Mouse (Mus musculus): ENCODE data around the gene Map4k5. TPM values are rescaled to one million over a fixed set of nuclear protein-coding genes. Genes with fewer than 3 reads are reported as not detected.

The Map4k5 gene
- total RNA-seq, 1 experiment from 2014 or later = 26.6 TPM

DNA sequence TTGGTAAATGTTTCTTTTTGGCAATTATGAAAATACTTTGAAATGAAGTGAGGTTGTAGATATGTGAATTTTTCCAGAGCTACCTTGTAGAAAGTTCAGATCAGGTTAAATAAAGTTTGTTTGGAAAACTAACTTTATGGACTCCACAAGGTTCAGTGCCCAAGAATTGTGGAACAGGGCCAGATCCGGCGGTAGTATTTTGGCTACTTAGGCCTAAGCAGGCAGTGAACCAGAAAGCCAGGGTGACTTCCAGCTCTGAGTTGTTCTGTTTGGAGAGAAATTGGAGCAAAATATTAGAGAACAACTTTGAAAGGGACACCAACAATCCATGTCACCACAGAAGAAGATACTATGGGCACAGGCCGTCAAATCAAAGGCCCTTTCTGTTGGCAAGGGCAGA, 96.7 kb downstream of the Map4k5 start:
- ATAC-seq (replicated peaks; ENCODE audit: low read depth, poor library complexity, severe bottlenecking) = no peak

DNA sequence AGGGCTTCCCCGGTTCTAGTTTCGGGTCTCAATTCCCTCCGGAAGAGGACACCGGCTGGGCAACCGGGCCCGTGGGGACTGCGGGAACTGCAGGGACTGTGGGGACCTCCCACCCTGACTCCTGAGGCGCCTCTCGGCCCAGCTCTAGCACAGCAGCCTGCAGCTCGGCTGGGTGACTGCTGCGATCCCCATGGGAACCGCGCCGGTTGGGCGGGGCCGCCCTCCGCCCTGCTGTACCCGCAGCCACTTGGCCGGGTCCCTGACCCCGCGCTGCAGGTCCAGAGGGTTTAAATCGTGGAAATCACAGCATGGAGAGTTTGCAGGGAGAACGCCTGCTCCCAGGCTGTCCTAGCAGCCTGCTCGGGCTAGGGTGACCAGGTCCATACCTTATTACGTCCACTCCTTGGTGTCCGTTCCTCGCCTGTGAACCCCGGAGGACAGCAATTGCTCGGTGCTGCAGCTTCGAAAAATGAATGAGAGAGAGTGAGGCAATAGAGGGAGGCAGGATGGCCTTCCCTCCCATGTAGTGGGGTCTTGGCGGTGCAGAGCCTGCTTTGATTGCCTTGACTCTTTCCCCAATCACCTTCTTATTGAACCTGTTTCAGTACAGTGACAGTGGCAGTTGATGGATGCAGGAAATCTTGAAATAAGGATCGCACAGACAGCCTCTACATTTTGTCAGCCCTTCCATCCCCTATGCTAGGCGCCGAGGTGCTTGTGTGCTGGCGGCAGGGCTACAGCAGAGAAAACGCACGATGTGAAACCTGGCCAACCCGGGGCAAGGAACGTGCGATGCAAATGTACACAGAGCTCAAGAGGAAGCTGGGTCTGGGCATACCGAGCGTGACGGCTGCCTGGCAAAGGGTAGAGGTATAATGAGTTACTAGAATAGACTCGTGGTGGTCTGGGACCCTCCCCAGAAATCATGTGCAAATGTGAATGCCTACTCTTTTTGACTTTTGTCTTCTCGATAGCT, 102.2 kb downstream of the Map4k5 start, which contains the start of gene Cdkl1:
Gene Cdkl1 (minus strand): TSS at position 738 of the 976 bp plus-strand sequence.
- peak; percentile 92 for ATAC-seq (replicated peaks; ENCODE audit: low read depth, poor library complexity, severe bottlenecking)

DNA sequence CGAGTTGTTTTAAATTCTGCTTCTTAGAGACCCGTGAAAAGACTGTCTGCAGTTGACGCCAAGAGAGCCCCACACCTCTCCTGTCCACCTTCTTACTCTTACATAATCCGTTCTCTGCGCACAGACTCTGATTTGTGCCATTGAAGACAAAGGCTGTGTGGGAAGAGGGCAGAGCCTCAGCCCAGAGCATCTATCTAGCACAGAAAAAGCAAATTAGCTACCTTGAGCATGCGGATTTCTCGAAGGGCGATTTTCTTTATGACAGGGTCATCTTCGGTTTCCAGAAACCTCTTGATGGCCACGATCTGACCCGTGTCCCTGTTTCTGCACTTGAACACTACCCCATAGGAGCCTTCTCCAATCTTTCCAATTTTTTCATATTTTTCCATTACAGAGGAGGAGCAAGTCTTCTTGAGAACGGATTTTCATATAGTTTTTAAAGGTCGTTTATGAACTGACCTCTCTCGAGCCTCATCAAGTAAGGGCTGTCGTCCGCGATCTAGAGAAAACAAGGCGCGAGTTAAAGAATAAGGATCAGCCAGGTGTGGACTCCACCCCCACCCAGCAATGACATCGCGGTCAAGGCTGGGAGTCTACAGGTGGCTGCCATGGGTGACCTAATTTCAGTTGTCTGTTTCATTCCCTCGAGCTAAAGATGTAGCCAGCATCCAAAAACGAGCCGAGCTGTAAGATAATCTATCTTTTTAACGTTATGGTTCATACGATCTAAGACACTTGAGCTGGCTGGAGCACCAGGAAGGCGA, 103.1 kb downstream of the Map4k5 start:
- no peak for ATAC-seq (replicated peaks; ENCODE audit: low read depth, poor library complexity, severe bottlenecking)

DNA sequence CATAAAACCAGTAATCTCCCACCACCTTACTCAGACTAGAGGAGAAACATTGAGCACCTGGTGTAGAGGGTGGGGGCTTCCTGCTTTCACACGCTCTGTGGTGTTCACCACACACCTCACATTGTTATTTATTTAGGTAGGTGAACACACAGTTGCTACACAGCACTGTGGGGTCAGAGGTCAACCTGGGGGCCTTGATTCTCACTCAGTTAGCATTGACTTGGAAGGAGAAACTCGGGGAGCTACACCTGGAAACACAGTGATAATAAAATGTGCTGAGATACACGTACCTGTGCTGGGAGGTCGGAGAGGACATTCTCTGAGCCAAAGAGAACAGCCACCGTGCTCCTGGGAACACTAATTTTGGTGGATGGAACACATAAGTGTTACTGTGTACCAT, 104.6 kb downstream of the Map4k5 start:
- no peak for ATAC-seq (replicated peaks; ENCODE audit: low read depth, poor library complexity, severe bottlenecking)

DNA sequence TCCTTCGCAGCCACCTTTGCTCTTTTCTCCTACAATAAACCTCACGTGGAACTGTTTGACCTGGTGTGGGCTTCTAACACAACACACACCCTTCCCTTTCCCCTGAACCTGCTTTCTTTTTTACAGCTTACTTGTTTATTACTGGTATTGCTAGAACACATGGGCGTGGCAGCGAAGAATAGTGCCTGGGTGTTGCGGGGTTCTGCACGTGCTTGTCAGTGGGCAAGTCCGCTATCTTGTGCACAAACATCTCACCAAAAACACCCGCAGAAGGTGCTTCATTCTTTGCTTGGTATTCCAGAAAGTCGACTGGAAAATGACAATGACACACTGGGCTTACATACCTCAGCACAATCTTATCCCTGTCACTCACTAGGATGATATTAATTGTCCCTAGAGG, 107.5 kb downstream of the Map4k5 start:
- ATAC-seq (replicated peaks; ENCODE audit: low read depth, poor library complexity, severe bottlenecking) = no peak

DNA sequence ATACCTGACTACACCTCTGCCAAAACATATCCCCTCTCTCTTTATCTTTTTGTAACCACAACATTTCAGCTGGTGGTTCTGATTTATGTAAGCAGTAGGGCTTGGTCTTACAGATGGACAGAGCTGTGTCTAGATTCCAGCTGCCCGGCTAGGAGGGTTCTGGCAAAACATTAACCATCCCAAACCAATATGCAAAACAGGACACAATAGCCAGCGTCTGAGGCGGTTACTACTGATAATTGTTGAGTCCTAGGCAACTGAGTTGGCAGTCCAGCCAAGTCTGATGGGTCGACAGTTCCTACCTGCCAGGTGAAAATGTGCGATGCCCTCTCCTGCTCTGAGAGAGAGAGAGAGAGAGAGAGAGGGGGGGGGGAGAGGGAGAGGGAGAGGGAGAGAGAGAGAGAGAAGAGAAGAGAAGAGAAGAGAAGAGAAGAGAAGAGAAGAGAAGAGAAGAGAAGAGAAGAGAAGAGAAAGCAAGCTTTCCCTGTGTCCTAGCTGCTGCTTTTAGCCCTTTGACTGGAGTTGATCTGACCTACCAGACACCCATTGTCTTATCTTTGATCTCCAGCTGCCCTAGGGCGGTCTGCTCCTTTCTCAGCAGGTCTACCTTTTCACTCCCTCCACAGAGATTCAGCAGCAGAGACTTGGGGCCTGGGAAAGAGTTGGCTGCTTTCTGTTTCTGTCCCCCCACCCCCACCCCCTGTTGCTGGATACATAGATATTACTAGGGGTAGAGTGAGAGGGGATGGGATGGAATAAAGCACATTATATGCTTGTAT, 109.6 kb downstream of the Map4k5 start:
- peak; percentile 63 for ATAC-seq (replicated peaks; ENCODE audit: low read depth, poor library complexity, severe bottlenecking)

DNA sequence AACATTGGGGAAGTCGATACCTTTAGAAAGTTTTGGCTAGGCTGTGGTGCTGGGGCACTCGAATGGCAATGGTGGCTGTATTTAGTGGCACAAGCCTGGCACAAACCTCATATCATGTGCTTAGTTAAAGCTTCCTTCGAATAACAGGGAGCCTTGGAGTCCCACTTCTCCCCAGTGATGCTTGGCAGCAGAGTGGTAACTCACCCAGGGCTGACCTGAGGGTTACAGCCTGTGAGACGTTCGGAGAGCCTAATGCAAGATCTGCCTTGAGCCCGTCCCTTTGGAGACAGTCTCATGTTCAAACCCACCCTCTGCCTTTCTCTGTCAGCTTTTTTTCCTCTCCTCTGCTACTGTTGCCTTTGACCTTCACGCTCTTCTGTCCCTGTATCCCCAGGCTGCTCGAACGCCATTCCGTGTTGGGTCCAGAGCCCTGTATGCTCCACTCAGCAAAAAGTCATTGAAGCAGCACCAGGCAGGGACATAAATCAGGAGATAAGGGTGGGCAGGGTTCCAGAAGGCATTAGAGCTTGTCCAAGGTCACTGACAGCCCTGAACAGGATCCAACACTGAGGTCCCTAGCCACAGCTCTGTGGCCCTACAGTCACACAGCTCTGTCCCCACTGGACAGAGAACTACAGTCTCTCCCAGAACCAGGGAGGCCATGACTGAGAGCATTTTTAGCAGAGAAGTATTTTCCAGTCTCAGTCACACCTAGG, 110.9 kb downstream of the Map4k5 start:
- ATAC-seq (replicated peaks; ENCODE audit: low read depth, poor library complexity, severe bottlenecking) = no peak

DNA sequence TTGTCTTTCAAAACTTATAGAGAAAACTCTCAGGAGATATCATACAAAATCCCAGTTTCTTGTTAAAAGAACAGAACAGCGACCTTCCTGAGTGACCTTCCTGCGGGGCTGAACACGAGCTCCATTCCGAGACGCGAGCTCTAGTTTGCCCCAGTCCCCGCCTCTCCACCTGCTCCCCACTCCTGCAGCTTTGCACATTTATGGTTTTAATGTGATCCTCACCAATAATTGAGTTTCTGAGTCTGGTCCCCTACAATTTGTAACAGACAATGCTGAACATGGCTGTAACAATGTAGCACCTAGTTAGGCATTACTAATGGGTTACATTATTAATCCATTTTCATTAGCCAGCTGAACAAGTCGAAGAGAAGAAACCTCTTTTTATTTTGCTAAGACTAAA, 111.5 kb downstream of the Map4k5 start:
- ATAC-seq (replicated peaks; ENCODE audit: low read depth, poor library complexity, severe bottlenecking) = no peak

DNA sequence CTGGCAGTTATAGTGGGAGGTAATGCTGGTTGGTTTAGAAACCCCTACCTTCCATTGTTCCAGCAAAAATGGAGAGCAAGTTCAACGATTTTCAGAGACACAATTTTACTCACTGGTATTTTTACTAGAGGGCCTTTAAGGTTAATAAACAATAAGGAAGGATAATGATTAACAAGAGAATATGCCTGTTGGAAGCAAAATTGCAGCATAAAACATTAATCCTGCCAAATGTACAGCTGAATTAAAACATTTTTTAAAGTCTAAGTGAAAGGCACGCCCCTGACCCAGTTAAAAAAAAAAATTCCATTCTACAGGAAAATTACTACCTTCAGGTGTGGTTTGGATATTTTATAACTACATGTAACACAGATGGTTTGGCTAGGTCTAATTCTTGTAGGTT, 115.0 kb downstream of the Map4k5 start:
- ATAC-seq (replicated peaks; ENCODE audit: low read depth, poor library complexity, severe bottlenecking) = no peak

DNA sequence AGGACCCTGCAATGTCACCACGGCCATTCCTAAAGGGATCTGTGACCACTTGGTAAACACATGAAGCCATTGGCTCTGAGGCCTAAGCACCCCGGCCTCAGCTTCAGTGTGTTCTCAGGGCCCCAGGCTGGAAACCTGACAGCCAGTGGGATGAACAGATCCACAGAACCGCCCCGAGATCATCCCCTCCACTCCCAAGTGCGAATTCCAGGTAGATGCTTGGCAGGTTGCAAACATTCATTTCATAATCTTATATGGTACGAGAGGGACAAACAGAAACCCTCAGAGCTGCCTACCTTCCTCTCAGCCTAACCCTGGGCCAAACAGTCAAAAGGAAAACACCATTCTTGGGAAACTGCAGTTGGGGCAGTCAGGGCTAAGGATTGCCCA, 115.7 kb downstream of the Map4k5 start:
- no peak for ATAC-seq (replicated peaks; ENCODE audit: low read depth, poor library complexity, severe bottlenecking)

DNA sequence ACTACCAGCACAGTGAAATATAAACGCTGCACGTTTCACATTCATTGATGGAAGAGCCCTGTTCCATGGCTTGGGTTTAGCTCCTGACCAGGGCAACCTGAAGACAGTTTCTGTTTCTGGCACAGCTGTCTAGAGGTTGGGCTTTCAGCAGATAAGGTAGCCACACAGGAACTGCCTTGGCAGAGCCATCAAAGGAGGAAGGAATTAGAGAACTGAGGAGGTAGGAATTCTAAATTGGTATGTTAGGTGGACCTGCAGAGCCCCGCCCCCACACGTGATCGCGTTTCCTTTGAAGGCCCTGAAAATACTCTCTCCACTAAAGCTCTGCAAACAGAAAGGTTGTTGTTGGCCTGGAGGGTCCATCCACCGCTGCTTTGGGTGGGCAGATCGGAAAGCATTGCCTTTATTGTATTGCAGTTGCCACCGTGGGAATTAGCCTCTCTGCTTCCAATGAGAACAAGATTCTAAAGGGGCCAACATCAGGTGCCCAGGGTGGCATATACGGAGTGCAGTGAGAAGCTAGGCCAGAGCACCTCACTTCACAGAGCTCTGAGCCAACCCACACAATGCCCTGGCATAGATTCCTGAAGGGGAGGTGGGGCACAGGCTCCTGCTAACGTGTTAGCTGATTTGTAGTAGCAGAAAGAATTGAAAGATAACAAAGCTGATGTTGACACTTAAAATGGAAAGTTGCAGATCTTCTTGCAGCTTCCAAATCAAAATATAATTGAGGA, 116.2 kb downstream of the Map4k5 start:
- peak; percentile 83 for ATAC-seq (replicated peaks; ENCODE audit: low read depth, poor library complexity, severe bottlenecking)

DNA sequence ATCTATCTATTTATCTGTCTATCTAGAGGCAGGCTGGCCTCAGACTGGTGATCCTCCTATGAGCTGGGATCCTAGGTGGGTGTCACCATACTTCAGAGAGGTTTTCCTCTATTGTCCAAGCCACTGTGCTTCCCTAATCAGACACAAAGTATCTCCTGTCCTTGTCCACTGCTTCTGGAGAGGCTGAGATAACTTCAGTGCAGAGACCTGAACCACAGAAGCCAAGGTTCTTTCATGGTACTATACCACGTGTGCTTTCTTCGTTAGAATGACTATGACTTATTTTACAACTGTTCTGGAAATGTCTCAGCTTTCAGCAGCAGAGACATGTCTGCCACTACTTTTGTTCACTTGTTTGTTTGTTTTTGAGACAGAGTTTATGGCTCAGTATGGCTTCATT, 124.2 kb downstream of the Map4k5 start:
- peak; percentile 64; the same call in 1 of the 2 replicates for ATAC-seq (replicated peaks; ENCODE audit: low read depth, poor library complexity, severe bottlenecking)

DNA sequence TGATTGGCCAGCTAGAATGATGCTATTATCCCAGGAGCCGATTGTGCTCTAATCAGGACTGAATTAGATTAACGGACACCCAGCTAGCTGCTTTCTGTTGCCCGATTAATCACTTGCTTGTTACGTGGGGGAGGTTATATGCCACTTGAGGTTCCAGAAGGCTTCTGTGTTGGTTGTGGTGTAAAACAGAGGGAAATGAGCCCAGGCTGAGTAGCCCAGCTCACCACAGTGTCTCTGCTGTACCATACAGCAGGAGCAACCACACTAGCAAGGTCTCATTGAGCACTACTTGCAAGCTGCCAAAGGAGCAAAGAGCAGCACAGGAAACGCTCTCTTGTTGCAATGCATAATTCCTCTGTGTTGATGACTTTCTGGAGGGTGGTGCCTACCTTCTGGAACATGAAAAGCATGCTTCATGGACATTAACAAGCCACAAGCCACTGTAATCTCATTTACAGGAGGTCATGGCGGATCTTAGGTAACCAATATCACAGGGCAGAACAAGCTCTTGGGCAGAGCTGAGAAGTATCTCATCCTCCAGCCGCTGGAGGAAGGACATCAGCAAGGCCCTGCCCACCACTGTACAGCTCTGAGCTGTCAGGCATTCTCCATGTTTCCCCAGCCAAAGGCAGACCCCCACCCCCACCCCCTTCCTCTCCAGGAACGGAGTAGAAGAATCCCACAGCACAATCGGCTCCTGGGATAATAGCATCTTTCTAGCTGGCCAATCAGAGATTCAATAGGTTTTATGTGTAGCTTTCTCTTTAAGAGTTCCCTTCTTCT, 125.3 kb downstream of the Map4k5 start:
- no peak for ATAC-seq (replicated peaks; ENCODE audit: low read depth, poor library complexity, severe bottlenecking)

DNA sequence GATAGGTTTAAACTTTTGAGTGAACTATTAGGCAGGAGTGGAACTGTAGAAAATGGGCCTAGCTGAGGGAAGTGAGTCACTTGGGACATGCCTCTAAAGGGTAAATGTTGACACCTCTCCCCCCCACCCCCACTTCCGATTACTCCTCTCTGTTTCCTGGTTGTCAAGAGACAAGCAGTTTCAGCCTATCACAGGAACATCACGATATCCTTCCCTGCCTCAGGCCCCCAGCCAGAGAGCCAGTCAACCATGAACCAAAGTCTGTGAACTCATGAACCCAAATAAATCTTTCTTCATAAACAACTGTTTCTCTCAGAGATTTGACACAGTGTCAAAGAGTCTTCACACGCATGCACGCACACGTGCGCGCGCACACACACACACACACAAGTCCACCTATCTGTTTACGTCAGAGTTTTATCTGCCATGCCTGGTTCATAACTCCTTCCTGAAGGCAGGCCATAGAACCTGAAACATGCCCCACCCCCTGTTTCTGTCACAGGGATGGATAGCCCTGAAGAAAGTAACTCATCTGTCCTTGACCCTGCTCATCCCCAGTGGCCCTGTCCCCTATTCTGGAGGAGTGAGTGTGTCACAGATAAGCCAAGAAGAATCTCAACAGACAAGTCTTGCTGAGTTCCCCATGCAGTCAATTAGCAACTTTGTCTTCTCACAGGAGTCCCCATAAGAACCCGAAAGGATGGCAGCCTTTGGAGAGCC, 126.7 kb downstream of the Map4k5 start:
- ATAC-seq (replicated peaks; ENCODE audit: low read depth, poor library complexity, severe bottlenecking) = no peak

DNA sequence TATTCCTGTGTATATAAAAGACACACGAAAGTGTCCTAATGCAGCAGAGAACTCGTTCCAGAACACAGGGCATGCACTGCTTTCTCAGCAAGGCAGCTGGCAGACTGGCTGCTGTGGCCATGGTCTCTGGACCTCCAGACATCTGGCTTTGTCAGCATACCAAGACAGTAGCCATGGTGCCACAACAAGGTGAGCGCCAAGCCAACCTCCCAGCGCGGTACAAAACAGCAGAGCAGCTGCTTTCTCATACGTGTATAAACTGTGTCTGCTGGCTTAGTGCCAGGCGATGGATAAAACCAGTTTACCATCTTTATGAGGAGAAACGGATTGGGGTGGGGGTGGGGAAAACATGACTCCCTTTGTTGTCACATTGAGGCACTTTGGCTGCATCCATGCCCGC, 127.5 kb downstream of the Map4k5 start:
- no peak for ATAC-seq (replicated peaks; ENCODE audit: low read depth, poor library complexity, severe bottlenecking)

DNA sequence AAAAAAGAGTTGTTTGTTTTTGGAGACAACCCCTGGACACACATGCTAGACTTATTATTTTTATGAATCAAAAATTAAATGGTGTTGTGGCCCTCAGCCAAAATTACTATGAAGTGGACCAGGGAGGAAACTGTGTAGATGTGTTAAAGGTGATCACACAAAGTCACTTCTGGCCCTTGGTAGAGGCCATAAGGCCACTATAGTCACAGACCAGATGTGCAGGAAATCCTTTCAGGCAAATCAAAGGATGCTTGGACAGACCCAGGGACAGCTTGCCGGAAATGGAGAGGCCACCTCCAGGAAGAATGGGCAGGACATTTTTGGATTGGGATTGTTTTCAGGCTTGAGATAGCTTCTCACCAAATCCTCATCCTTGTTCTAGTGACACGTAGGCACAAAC, 131.4 kb downstream of the Map4k5 start:
- ATAC-seq (replicated peaks; ENCODE audit: low read depth, poor library complexity, severe bottlenecking) = no peak

DNA sequence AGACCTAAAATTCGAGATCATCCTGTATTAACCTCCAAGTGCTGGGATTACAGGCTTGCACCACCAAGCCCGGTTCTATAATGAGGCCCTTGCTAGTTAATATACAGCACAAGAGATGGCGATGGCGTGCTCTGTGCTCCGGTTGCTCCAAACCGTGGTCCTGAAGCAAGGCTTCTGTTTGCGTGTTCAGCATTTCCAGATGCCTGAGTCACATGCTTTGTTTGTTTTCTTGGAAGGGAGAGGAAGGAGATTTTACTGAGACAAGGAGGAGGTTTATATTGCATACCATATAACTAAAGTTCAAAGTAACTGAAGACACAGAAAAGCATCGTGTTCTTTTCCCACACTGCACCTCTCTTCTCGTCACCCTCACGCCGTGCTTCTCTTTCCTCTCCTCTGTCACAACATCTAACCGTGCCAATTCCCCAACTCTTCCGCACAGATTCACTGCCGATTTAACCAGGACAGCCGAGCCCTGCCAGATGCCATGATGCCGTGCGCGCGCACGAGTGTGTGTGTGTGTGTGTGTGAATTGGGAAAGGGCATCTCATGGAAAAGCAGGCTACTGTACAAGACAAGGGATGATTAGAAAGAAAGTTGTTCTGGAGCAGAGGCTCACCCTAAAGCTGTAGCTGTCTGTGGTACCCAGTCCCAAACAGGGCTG, 132.1 kb downstream of the Map4k5 start:
- no peak for ATAC-seq (replicated peaks; ENCODE audit: low read depth, poor library complexity, severe bottlenecking)
